Mouse (Mus musculus): ENCODE data around the gene Shisa5.

Shisa5 gene

DNA sequence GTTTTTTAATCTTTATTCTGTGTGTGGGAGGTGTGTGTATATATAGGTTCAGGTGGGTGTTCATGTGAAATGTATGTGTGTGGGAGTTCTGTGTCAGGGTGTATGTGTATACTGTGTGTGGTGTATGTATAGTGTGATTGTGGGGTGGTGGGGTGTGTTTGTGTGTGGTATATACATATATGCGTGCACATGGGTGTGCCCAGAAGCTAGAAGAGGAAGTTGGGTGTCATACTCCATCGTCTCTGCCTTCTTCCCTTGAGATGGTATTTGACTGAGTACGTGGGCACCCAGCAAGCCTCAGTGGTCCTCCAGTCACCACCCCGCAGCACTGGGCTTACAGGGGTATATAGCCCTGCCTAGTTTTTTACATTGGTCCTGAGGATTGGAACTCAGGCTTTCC is 16.9 kb upstream of the Shisa5 start:
- in situ Hi-C loops (cut with MboI) = no loop called here

- in situ Hi-C loops (cut with MboI) = no loop called here
Observed at GRCm38 (mm10) chr9:109022866-109023685, 15.3 kb upstream of the Shisa5 start.

DNA sequence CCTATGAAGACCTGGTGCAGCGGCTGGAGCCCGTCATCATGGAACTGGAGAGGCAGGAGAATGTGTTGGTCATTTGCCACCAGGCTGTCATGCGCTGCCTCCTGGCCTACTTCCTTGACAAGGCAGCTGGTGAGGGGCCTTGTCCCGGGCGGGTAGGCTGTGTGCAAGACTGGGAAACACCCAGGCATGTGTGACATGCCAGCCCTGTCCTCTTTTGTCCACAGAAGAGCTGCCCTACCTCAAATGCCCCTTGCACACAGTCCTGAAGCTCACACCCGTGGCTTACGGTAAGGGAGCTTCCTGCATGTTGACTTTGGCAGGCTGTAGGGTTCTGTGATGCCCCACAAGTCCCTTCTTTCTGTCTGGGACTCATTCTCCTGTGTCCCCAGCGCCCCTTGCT is 10.8 kb upstream of the Shisa5 start:
- in situ Hi-C loops (cut with MboI) = no loop called here

- in situ Hi-C loops (cut with MboI) = no loop called here
Observed at GRCm38 (mm10) chr9:109028421-109028820, 9.9 kb upstream of the Shisa5 start.

DNA sequence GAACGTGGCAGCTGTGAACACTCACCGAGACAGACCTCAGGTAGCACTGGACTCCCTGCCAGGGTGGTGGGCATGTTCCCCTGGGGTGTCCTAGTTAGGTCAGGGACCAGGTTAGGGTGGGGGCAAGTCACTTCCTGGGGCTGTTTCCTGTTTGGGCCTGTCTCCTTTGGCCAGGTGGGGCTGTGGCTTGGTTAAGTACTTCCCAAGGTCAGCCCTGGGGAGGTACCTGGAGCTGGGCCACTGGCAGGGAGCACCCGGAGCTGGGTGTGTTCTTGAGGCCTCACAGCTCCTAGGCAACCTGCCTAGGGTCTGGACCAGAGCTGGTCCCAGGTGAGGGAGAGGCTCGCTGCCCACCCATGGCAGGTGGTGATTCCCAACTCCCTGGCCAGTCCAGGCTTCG is 9.4 kb upstream of the Shisa5 start:
- in situ Hi-C loops (cut with MboI) = no loop called here

GRCm38 (mm10) chr9:109030312-109030711 is 8.1 kb upstream of the Shisa5 start:
- in situ Hi-C loops (cut with MboI) = no loop called here

- in situ Hi-C loops (cut with MboI) = no loop called here
Observed at GRCm38 (mm10) chr9:109031001-109031400, 7.4 kb upstream of the Shisa5 start.

GRCm38 (mm10) chr9:109031686-109032085 is 6.7 kb upstream of the Shisa5 start:
- in situ Hi-C loops (cut with MboI) = no loop called here

- in situ Hi-C loops (cut with MboI) = no loop called here
Observed at GRCm38 (mm10) chr9:109032435-109032834, 5.9 kb upstream of the Shisa5 start.

DNA sequence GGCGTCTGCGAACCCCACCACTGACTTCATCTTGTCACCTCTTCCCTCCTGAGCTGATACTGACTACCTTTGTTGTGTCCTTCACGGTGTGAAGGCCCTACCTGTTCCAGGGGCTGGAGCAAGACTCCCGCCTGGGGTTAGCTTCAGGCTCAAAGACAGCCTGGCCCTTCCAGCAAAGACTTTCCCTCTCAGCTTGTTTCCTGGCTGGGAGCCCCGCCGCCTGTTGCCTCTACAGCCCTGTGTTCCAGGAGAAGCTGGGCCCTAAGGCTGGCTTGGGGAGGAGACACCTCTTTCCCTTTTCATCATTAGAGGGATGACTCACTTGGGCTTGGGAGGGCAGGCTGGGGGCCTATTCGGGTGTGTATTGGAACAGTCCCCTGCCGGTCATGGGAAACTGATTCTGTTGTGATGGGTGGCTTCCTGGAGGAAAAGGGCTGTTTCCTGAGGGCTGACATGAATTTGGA is 568 bp downstream of the Shisa5 start:
- in situ Hi-C loops (cut with MboI) = no loop called here

DNA sequence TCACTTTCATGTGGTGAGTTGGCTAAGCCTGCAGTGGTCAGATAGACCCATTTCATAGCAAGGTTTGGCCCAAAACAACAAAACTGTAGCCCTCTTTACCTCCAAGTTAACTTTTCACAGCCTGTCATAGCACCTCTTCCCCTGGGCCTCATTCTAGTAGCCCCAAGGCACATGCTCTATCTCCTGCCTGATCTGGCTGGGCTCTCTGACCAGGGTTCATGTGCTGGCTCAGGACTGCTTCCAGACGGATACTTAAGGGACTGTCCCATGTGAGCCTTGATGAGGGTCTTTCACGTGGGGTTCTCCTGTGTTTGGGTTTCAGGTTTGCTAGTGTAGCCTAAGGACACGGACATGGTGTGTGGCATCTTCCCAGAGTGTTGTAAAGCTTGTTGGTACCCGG is 1.3 kb downstream of the Shisa5 start:
- in situ Hi-C loops (cut with MboI) = no loop called here

DNA sequence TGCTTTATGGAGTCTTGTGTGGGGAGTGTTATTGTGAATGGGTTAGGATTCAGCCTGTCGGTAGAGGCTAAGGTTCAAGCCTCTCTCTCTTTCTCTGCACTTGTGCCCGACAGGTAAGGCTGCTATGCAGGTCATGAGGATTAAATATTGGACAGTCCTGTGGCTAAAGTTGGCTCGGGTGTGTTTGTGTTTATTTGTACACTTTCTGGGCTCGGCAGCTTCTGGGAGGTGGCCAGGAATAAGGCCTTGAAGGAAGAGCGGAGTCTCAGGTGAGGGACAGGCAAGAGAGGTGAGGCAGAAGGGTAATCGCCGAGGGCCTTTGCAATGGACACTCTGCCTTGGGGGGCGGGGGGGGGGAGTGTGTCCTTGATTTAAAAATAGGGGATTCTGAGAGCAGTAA is 1.9 kb downstream of the Shisa5 start:
- in situ Hi-C loops (cut with MboI) = no loop called here

DNA sequence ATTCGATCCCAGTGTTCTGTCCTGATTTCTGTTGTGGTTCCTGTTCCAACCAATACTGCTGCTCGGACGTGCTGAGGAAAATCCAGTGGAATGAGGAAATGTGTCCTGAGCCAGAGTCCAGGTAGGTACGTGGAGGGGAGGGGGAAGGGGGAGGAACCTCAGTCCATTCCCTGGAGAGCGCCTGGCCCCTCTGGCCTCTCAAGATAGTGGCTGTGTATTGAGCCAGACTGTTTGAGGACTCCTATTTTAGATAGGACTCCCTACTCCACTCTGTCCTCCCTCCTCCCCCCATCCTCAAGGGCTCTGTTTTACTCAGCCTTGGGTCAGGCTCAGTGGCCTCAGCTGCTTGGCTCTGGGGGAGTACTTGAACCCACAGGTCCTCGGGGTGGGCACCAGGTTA is 2.5 kb downstream of the Shisa5 start:
- in situ Hi-C loops (cut with MboI) = no loop called here

DNA sequence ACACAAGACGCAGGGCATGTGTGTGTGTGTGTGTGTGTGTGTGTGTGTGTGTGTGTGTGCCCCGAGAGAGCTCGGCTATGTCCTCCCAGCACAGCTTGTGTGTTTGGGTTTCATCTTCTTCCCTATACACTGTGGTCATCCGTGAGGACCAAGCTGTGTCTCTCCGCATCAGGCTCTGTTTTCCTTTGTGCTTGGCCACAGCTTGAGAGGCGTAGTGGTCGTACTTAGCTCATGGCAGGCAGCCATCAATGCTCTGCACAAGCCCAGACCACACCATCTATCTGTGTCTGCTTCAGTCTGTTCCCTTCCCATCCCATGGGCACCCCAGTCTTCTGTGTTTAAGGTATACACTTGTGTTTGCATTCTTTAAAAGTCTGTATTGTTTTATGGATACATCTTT is 3.0 kb downstream of the Shisa5 start:
- in situ Hi-C loops (cut with MboI) = no loop called here

DNA sequence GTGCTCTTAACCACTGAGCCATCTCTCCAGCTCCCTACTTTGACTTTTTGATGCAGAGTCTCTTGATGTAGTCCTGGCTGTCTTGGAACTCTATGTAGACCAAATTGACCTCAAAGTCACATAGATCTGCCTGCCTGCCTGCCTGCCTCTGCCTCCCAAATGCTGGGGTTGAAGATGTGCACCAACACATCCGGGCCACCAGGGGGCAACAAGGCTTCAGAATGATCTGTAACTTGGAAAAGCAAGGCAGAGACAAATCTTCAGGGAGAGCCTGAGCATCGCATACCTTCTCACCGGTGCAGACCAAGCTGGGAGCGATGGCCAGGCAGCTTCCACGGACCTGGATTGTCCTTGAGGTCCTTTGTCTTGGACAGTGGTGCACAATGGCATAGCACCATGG is 7.9 kb downstream of the Shisa5 start:
- in situ Hi-C loops (cut with MboI) = no loop called here

GRCm38 (mm10) chr9:109049316-109049715 is 11.0 kb downstream of the Shisa5 start:
- in situ Hi-C loops (cut with MboI) = no loop called here

DNA sequence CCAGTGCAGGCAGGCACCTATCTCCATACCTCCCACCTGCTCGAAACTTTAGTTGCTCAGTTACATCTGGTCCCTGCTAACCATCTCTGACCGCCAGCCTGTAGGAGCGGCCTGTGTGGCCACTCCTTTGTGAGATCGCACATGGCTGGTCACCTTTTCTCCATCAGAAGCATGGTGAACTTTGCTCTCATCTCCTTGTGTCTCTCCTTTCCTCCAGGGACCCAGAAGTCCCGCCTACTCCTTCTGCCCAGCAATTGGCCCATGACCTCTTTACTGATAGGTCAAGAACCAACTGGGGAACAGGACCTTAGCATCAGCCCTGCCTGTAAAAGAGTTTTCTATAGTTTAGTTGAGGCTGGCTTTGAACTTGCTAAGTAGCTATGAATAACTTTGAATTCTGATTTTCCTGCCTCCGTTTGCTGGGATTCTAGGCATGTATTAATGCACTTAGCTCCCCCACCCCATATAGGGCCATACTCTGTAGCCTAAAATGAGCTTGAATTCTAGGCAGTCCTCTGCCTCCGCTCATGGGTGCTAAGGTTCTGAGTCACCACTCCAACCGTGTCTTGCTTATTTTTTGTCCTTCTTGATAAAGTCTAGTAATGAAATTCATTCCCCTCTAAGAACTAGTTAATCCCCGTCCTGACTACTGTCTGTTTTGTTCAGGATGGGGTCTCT is 11.8 kb downstream of the Shisa5 start:
- in situ Hi-C loops (cut with MboI) = no loop called here

DNA sequence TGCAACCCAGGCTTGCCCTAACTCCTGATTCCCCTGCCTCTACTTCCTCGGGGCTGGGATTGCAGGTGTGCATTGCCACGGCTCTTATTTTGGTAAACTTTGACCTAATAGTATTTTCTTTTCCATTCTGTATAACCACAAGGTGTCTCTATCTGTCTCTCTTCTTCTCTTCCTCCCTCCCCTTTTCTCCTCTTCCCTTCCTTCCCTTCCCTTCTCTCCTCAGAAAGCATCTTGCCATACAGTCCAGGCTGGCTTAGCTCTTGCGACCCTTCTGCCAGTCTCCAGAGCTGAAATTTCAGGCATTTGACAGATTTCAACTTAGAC is 12.3 kb downstream of the Shisa5 start:
- in situ Hi-C loops (cut with MboI) = no loop called here

DNA sequence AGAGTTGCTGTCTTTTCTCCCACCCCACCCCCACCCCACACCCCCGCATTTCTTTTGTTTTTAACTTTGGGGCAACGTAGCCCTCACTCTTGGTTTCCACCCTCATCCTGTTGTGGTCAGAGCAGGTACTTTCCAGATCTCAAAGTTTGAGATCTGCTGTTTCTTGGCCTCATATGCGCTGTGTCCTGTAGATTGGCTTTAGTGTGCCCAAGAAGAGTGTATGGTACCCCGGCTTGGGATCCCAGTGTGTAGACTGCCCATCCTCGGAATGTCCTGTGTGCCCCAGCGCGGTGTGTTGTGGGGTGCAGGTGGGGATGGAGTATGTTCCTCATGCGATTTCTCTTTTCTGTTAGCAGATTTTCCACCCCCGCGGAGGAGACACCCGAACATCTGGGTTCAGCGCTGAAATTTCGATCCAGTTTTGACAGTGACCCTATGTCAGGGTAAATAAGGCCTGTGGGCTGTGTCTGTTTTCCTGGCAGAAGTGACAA is 12.7 kb downstream of the Shisa5 start:
- in situ Hi-C loops (cut with MboI) = no loop called here

- in situ Hi-C loops (cut with MboI) = no loop called here
Observed at GRCm38 (mm10) chr9:109051651-109052489, 13.5 kb downstream of the Shisa5 start.

- in situ Hi-C loops (cut with MboI) = no loop called here
Observed at GRCm38 (mm10) chr9:109052490-109053260, 14.3 kb downstream of the Shisa5 start.

DNA sequence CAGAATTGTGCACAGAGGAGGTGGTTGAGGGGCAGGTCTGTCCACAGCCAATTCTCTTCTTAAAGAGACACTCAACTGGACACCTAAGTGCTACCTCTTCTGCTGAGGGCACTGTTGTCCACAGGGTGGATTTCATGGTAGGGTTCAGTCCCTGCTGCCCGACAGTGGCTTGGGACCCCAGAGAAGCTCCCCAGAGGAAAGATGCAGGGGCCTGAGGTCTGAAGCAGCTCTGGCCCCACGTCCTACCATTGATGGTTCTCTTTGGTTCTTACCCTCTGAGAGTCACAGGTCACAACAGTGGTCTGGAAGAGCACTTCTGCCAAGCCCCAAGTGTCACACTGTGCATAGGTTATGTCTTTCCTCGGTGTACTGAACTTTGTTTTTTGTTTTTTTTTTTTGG is 15.0 kb downstream of the Shisa5 start:
- in situ Hi-C loops (cut with MboI) = no loop called here

All from mature B cell (primary cell).